Mouse (Mus musculus) thymus, postnatal 36 days (tissue): ENCODE measurements around the gene Syngap1.
"Not testable (repeated sequence)": the region's sequence is repeated elsewhere in the genome, so short reads cannot be mapped to it uniquely, and the experiment has no call there.

ENCODE experiments used
- DNase-seq, 2 experiments: peaks; one replicate each; pipeline ENCODE4 v3.0.0; 2022; ENCODE audit warnings: mixed read lengths in 2 of 2

The Syngap1 gene

DNA sequence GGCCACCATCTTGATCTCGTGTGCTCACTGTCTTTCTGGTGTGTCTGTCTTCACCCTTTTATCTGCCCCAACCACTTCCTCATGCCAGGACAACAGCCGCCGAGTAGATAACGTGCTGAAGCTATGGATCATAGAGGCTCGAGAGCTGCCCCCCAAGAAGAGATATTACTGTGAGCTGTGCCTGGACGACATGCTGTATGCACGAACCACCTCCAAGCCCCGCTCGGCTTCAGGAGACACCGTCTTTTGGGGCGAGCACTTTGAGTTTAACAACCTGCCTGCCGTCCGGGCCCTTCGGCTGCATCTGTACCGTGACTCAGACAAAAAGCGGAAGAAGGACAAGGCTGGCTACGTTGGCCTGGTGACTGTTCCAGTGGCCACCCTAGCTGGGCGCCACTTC, 15.8 kb downstream of the Syngap1 start:
- DNase-seq, result no peak

DNA sequence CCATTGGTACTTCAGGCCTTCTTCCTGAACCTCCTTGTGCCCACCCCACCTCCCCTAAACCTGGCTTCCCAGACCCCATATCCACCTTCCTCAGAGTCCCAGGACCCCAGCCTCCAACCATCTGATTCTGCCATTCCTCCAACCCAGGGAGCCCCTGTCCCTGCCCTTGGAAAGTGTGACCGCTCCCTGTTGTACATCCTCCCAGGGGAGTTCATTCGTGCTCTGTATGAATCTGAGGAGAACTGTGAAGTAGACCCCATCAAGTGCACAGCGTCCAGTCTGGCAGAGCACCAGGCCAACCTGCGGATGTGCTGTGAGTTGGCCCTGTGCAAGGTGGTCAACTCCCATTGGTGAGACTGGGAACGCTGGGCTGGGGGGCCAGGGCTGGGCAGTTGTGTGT, 16.8 kb downstream of the Syngap1 start:
- DNase-seq, result no peak

DNA sequence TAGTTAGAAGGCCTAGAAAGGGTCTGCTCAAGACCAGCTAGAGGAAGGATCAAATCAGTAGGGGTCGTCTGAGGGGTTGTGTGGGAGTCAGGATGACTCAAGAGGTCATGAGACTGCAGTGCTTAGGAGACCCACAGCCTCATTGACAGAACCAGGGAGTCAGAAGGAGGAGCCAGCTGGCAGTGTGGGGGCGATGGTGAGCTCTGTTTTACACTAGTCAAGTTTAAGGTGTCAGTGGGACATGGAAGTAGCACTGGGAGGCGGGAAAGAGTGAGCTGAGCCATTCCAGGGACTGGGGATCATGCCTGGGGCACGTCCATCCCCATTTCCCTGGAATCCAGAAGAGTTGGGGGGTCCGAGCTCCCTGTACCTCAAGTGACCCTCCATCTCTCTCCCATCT, 17.8 kb downstream of the Syngap1 start:
- DNase-seq, result no peak

DNA sequence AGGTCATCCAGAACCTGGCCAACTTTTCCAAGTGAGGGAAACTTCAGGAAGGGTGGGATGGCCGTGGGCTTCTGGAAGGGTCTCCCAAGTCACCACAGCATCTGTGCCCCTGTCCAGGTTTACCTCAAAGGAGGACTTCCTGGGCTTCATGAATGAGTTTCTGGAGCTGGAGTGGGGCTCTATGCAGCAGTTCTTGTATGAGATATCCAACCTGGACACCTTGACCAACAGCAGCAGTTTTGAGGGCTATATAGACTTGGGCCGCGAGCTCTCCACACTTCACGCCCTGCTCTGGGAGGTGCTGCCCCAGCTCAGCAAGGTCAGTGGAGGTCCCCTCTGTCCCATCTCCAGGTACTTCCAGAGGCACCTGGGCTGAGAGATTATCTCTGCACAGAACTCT, 18.8 kb downstream of the Syngap1 start:
- DNase-seq, result no peak

DNA sequence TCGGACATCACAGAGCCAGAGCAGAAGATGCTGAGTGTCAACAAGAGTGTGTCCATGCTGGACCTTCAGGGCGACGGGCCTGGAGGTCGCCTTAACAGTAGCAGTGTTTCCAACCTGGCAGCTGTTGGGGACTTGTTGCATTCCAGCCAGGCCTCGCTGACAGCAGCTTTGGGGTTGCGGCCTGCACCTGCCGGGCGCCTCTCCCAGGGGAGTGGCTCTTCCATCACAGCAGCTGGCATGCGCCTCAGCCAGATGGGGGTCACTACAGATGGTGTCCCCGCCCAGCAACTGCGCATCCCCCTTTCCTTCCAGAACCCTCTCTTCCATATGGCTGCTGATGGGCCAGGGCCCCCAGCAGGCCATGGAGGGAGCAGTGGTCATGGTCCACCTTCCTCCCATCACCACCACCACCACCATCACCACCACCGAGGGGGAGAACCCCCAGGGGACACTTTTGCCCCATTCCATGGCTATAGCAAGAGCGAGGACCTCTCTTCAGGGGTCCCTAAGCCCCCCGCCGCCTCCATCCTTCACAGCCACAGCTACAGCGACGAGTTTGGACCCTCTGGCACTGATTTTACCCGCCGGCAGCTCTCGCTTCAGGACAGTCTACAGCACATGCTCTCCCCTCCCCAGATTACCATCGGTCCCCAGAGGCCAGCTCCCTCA, 20.7 kb downstream of the Syngap1 start:
- DNase-seq, result no peak

DNA sequence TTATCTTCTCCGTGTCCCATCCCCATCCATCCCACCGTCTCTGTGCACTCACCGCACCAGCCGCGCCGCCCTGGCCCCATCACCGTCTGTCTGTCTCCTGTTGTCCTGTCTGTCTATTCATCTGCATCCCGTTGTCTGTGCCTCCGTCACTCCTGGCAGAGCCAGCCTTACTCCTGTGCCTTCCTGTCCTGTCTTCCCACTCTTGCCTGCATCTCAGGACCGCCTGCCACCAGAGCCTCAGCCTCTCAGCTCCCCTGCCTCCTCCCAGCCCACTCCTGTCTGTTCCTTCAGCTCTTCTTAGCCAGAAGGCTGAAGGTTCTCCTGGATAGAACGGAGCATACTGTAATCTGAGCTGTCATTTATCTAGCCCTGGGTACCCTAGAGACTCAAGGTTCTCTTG, 25.9 kb downstream of the Syngap1 start:
- DNase-seq, result no peak

DNA sequence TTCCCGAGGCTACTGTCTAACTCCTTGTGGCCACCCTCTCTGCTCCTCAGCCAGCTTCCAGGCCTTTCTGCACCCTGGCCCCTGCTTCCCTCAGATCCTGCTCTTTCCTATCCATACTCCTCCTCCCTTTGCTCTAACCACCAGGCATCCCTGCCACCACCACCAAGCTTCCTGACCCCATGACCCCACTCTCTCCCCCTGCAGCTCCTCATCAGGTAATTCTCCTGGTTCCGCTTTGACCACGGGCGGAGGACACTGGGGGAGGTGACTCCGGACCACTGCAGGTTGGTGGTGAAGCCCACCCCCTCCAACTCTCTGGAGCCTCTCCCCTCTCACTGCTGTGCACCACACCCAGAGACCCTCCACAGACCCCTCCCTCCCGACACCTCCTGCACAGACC, 26.4 kb downstream of the Syngap1 start:
- no peak for DNase-seq

DNA sequence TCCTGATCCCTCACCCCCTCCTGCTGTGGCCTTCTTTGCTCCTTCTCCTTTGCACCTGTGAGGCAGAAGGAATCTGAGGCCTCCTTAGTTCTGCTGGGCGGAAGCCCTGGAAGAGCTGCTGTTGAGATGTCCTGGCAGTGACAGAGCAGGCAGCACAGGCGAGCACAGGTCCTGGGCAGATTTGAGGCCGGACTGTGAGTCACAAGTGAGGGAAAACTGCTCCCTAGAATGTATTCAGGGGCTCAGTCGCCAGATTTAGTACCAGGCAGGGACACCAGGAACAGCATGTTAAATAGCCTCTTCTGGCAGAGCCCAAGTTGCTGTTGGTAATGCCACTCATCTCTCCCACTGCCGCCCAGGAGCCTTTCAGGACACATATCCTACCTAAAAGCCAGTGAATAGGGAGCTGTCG, 27.2 kb downstream of the Syngap1 start:
- no peak for DNase-seq

DNA sequence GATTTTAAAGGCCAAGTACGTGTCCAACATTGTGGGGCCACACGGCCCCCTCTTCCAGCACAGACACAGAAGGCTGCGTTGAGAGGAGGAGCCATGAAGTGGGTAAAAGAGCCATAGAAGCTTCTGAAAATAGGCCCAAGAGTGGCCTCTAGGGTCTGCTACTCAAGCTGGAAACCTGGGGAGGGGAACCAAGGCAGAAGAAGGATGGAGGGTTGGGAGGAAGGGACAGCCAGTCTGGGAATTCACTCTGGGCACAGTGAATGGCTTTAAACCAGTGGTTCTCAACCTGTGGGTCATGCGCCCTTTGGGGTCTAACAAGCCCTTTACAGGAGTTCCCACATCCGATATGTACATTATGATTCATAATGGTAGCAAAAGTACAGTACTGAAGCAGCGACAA, 28.2 kb downstream of the Syngap1 start:
- no peak for DNase-seq

DNA sequence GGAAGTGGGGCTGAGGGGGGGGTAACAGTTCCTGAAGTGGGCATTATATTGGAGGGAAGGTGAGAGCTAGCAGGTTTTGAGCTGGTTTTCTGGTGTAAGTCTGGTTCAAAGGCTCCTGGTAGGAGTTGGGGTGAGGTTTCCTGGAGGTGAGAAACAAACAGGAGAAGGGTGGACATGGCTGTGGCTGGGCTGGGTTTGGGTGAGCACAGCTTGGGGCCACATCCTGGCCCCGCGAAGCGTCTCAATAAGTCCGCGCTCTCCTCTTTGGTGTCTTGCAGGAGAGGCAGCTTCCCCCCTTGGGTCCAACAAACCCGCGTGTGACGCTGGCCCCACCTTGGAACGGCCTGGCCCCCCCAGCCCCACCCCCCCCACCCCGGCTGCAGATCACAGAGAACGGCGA, 29.2 kb downstream of the Syngap1 start:
- DNase-seq, result no peak

DNA sequence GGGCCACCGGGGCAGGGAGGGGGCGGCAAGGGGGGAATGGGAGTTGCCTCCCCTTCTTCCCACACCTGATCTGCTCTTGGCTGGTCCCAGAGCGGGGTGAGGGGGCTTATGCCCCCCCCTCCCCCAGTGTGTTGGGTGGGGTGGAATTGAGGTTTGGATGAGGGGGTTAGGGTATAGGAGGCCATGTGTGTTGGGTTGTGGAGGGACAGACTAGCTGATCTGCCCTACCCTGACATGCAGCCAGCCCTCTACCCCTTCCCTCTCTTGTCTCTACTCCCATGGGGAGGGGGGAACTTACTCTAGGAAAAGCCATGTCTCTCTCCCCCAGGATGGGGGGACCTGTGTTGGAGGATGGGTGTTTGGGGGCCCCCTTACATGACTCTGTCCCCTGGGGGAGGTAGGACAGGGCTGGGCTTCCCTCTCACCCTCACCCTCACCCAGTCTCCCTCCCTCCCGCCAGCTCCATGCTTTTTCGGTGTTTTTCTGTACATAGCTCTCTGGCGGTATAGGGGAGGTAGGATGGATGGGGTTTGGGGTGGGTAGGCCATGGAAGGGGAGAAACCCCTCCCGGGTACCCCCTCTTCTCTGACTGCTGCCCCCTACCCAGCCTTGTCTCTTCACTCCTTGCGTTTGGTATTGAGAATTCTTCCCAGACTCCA, 30.3 kb downstream of the Syngap1 start:
- no peak for DNase-seq

DNA sequence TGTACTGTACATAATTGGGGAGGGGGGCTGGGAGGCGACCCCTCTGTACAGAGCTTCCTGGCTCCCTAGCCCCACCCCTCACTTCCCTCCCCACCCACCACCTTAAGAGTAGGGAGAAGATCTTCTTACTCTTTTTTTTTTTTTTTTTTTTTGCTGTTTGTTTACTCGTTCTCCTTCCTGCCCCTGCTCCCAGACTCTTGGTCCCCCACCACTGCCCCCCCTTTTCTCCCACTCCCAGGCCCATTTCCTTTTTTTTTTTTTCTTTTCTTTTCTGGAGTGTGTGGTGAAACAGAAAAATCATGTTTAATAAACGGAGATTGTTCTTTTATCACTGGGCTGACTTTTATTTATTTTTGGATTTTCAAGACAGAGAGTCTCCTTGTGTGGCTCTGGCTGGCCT, 31.1 kb downstream of the Syngap1 start:
- no peak for DNase-seq

DNA sequence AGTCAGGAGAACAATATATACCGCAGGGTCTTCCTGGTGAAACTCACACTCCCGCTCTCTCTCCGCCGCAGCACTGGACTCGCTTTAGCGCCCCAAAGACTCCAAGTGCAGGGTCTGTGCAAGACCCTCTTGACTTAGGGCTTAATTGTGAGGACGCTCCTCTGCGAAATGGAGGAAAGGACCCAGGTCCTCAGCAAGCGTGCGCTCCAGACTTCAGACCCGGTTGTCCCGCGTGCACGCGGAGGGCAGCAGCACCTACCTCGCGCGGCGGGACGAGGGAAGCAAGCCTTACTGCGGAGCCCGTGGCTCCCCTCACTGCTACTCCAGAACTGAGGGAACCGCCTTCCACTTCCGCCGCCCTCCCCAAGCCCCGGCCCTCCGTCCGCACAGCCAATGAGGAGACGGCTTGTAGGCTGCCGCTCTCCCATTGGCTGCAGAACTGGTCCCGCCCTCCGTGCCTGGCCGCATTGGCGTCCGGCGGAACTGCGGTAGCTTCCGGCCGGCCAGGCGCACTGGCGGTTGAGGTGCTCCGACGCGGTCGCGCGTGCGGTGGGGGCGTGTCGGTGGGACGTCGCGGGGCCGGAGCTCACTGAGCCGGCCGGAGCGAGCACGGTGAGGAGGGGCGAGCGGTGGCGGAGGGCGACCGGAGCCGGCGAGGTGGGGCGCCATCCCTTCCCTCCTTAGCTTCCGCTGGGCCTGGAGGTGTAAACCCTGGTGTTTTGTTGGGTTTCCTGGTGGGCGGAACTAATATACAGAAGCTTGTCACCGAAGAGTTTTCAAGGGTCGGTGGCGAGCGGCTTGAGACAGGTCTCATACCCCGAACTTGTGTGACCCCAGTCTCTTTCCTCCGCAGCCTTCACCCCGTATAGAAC, 31.9 kb downstream of the Syngap1 start, which contains the start of gene Zbtb9:
TSS of gene Zbtb9 (plus strand) at position 465 of the 872 bp plus-strand sequence.
- DNase-seq, result peak; percentile 96 to 98

DNA sequence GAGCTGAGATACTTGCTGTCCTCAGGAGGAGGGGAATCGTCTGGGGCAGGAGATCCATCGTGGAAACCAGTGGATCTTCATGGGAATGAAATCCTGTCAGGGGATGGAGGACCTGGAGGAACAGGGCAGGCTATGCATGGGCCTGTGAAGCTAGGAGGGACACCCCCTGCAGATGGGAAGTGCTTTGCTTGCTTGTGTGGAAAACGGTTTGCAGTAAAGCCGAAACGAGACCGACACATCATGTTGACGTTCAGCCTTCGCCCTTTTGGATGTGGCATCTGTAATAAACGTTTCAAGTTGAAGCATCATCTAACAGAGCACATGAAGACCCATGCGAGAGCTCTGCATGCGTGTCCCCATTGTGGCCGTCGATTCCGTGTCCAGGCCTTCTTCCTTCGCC, 33.5 kb downstream of the Syngap1 start:
- no peak for DNase-seq

DNA sequence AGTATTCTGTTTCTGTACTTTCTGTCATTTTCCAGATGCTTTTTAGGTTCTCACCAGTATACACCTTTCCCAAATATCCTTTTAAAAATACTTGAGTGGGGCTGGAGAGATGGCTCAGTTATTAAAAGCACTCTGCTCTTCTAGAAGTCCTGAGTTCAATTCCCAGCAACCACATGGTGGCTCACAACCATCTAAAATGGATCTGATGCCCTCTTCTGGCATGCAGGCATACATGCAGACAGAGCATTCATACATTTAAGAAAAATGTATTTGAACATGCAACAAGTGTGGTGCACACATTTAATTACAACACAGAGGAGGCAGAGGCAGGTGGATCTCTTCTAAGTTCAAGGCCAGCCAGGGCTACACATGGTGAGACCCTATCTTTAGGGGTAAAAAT, 34.4 kb downstream of the Syngap1 start:
- no peak for DNase-seq

DNA sequence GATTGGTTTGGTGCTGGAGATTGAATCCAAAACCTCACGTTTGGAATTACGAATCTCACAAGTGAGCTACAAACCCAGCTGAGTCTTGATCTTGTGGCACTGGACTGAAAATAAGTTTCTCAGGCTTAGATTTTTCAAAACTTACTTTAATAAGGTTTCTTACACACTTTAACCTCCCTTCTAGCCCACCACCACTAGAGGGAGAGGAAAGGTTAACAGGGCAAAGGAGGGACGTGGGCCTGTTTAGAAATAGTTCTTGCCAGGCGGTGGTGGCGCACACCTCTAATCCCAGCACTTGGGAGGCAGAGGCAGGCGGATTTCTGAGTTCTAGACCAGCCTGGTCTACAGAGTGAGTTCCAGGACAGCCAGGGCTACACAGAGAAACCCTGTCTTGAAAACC, 36.3 kb downstream of the Syngap1 start:
- not testable (repeated sequence) for DNase-seq

DNA sequence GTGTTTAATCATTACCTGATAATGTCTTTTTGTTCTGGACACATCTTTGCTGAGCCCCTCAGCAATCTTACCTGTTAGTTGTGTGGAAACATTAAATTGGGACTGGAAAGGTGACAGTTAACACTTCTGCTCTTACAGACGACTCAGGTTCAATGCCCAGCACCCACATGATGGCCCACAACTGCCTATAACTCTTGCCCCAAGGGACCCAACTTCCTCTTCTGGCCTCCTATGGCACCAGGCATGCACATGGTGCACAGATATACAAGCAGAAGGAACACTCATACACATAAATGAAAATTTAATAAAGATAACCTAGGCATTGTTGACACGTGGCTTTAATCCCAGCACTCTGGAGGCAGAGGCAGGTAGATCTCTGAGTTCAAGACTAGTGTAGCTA, 38.4 kb downstream of the Syngap1 start:
- DNase-seq, result no peak

DNA sequence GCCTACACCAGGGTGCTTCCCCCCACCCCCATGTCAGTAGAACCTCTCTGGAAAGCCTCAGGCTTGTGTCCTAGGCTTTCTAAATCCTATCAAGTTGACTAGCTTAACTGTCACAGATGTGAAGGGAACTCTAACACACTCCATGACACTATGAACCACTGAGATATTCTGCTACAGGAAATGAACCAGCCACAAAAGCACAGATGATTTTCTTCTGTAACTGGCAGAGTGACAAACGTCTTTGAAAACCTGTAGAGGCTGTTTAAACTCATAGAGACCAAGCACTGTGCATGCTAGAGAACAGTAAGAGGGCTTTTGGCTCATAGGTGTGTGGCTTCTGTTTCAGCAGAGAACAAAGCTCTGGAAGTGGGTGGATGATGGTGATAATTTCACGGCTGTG, 40.0 kb downstream of the Syngap1 start:
- peak; percentile 32 to 37 for DNase-seq

DNA sequence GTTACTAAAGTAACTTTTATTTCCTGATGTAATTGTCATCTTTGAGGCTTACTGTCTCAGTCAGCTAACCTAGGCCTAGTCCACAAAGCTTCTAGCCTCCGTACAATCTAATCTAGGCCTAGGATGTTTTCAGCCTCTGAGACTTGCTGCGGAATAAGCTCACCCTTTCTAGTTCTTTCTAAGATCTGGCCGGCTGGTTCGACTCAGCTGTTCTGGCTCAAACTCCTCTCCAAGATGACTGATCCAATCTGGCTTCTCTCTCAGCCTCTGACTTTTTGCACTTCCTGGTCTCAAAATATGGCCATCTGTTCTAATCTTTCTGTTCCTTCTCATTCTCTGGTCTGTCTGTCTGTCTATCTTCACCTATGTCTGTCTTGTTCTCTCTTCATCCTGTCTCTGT, 42.3 kb downstream of the Syngap1 start:
- DNase-seq, result no peak

DNA sequence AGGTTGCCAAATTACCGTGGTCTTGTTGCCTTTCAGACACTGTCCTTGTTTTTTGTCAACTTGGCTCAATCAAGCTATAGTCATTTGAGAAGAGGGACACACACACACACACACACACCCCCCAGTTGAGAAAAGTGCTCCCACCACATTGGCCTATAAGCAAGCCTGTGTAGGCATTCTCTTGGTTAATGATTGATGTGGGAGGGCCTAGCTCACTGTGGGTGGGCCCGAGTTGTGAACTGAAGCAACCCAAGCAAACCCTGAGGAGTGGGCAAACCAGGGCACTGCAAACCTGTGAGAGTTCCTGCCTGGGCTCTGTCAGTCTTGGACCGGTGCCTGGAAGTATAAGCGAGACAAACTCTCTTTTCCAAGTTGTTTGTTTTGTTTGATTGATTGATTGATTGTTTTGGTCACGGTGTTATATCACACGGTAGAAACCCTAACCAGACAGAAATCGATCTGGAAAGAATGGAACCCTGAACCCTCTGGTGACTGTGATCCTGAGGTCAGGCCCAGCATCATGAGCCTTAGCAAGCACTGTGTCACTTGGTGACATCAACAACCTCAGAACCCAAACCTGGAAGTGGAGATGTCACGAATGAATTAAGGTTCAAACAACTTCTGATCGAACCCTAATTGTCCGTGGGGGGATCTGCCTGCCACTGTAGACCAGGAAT, 44.6 kb downstream of the Syngap1 start:
- DNase-seq, result no peak

DNA sequence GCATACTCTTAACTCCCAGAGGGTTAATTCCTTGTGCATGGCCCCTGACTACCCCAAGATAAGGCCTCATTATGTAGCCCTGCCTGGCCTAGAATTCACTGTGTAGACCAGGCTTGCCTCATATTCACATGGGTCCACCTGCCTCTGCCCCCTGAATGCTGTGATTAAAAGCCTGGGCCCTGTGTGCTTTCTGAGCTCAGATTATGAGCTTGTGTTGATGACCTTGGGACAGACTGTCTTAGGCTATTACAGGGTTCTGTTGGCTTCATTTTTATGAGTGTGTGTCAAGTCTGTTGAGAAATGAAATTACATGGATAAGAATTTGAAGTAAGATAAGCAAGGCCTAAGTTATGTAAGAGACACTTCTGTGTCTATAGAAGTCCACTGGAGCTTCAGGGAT, 49.5 kb downstream of the Syngap1 start:
- DNase-seq, result no peak

DNA sequence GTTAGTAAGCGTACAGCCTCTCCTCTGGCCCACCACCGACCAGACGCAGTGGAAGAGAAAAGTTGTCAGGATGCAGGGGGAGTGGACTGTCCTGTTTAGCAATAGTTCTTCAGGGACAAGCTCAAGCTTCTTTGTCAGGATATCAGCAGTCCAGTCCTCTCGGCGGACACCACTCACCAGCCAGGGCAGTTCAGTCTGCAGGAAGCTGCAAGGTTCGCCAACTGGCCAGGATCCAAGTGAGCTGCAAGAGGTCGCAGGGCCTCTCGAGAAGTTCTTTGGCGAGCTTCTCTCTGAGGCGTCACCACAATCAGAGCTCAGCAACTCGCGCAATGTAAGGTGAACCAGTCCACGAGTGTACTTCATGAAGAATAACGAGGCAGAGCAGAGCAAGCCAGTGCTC, 53.4 kb downstream of the Syngap1 start:
- DNase-seq, result no peak

DNA sequence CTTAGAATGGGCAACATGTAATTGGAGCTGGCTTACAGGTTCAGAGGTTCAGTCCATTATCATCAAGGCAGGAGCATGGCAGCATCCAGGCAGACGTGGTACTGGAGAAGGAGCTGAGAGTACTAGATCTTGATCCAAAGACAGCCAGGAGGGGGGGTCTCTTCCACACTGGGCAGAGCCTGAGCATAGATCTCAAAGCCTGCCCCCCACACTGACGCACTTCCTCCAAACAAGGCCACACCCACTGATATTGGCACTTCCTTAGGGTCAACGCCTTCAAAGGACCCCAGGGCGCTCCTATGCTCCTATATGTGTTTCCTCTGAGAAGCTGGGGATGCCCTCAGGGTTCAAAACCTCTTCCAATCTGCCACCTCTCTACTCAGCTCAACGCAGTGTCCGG, 54.0 kb downstream of the Syngap1 start:
- no peak for DNase-seq
